Mouse (Mus musculus): Measurements from ENCODE around the gene Pfkfb4.

Gene Pfkfb4

GRCm38 (mm10) chr9:108991428-108992084 is at the start of gene Pfkfb4:
TSS of gene Pfkfb4 (plus strand) at chr9:108991778.
- in situ Hi-C loops (cut with MboI, MseI), result no loop called here

DNA sequence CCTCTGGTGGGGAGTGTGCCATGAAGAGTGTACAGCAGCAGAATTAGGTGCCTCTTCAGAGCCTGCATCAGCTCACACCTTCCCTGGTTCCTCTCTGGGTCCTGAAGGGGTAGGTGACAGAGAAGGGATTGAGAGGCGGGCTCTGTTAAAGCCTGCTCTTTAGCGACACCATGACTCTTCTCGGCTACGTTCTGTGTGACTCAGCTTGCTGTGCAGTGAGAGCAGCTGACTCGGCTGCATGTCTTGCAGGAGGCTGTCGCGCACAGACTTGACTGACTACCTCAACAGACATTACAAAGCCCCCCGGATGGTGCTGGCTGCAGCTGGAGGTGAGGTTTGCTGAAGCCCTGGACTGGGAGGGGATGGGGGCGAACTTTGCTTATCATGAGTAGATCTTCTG is 46.5 kb upstream of the Pfkfb4 start:
- in situ Hi-C loops (cut with MboI, MseI), result no loop called here

DNA sequence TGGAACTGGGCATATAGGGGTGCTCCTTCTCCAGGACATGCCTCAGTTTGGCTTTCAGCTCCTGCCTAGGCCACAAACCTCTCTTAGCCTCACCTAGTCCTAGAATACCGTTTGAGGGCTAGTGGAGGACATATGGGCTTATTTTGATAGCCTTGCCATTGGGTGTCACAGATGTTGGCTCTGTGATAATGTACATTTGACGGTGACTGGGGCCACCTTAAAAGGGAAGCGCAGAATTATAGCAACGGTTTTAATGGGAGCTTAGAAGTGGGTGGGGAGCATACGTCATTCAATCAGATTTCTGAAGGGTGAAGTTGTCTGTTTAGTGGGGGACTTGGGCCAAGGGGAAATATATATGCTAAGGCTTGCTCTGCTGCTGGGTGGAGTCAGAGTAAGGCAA is 46.0 kb upstream of the Pfkfb4 start:
- in situ Hi-C loops (cut with MboI, MseI), result no loop called here

DNA sequence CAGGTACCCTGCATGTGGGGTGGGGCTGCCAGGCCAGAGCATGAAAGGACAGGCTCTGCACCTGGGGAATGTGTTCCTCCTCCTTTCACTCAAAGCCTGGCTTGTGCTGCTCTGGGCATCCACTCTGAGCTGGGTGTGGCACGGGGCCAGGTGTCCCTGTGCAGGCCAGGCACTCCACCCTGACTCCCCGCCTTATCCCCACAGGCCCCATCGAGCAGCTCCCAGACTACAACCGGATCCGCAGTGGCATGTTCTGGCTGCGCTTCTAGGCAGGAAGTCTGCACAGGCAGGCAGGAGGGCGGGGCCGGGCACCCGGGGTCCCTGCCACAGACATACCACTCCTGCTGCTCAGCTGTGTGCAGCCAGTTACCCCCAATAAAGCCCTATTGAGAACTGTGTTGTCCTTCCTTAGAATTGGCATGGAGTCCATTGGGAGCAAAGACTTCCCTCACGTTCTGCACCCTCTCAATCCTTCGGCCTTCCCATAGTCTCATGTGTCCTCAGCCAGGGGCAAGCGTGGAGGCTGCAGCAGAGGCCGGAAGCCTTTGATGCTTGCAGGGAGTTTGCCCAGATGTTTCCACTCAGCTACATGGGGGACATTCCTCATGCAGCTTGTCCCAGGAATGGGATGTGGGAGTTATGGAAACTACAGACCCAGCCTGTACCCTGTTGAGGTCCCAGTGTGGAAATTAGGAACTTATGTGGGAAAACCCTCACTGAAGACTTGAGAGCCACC is 42.2 kb upstream of the Pfkfb4 start:
- in situ Hi-C loops (cut with MboI, MseI), result no loop called here

- in situ Hi-C loops (cut with MboI, MseI), result no loop called here
Measured at GRCm38 (mm10) chr9:108949967-108950728, 41.4 kb upstream of the Pfkfb4 start.

GRCm38 (mm10) chr9:108953081-108953636 is 38.4 kb upstream of the Pfkfb4 start, which contains the start of gene Col7a1:
TSS of gene Col7a1 (plus strand) at chr9:108953586.
- in situ Hi-C loops (cut with MboI, MseI), result no loop called here

- in situ Hi-C loops (cut with MboI, MseI), result no loop called here
Measured at GRCm38 (mm10) chr9:108955241-108955640, 36.3 kb upstream of the Pfkfb4 start.

DNA sequence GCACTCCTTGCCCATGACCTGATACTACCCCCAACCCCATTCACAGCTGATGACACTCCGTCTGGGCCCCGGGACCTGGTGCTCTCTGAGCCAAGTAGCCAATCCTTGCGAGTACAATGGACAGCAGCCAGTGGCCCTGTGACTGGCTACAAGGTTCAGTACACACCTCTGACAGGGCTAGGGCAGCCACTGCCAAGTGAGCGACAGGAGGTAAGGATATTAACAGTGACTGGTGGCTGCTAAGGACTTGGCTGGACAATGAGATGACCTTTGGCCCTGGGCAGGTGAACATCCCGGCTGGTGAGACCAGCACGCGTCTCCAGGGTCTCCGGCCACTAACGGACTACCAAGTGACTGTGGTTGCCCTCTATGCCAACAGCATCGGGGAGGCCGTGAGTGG is 35.7 kb upstream of the Pfkfb4 start:
- in situ Hi-C loops (cut with MboI, MseI), result no loop called here

DNA sequence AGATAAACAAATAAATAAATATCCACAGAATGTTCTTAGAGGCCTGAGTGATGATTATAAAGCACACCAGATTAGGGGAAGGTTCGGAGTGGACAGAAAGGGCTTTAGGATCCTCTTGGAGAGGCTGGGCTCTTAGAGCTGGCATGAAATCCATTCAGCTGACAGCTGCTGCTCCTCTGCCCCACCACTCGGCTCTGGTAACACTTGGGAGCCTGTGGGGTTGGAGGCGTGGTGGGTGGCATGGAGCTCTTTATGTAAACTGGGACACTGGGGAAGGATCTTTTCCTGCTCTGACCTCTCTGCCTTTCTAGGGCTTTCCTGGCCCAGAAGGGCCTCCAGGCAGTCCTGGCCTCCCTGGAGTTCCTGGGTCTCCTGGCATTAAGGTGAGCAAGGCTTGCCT is 28.0 kb upstream of the Pfkfb4 start:
- in situ Hi-C loops (cut with MboI, MseI), result no loop called here

- in situ Hi-C loops (cut with MboI, MseI), result no loop called here
Measured at GRCm38 (mm10) chr9:108964338-108964737, 27.2 kb upstream of the Pfkfb4 start.

DNA sequence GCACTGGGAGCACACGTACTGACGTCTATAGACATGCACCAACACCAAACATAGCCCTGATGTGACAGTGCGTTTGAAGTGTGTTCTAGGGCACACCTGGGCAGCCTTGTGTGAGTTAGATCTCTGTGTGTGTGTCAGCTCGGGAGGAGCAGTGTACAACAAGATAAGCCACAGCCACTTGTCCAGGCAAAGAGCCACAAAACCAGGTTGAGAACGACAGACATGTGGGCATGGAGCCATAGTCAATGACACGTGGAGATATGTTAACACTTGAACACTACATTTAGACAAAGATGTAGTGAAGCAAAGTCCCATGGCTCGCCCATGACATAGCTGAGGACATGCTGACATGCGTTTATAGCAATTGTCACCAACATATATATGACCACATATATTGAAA is 21.0 kb upstream of the Pfkfb4 start:
- in situ Hi-C loops (cut with MboI, MseI), result no loop called here

DNA sequence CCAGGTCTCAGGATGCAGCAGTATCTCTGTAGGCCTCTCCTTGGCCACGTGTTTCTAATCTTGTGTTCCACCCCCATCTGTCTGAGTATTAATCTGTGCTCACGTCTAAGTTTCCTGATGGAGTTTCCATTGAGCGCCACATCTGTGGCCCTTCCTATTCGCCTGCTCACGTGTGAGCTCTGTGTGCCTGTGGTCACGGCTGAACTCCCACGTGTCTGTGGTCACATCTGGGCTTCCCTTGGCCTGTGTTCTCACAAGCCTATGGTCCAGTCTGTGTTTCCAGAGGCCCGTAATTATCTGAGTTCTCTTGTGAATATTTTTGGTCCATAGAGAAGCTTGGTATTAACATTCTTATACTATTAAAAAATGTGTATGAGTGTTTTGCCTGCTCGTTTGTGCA is 15.1 kb upstream of the Pfkfb4 start:
- in situ Hi-C loops (cut with MboI, MseI), result no loop called here

DNA sequence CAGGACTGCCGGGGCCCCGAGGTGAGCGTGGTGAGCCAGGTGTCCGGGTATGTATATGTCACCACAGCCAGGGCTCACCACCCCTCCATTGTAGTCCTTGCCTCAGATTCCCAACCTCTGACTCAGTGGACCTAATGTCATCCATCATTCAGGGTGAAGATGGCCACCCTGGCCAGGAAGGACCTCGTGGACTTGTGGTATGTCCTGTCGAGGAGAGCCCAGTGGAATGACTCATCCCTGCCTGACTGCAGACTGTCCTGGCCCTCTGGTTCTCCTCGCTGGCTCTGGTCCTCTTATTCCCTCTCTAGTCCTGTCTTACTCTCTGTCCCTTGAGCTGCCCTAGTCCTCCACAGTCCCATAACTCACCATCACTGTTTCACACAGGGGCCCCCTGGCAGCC is 13.6 kb upstream of the Pfkfb4 start:
- in situ Hi-C loops (cut with MboI, MseI), result no loop called here

- in situ Hi-C loops (cut with MboI, MseI), result no loop called here
Measured at GRCm38 (mm10) chr9:108982498-108982897, 9.1 kb upstream of the Pfkfb4 start.

DNA sequence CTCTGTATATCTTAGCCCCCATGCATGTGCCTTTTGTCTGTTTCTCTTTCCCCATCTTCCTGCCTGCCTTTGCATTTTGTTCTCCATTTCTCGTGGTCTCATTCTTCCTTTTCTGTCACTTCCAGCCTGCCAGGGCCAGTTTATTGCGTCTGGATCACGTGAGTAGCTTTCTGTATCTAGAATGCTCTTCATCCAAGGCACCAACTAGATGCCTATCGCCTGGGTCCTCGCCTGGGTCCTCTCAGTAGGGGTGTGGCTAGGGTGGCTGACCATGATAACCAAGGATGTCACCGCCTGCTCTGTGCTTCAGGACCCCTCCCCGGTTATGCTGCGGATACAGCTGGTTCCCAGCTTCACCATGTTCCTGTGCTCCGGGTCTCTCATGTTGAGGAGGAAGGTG is 8.4 kb upstream of the Pfkfb4 start:
- in situ Hi-C loops (cut with MboI, MseI), result no loop called here

- in situ Hi-C loops (cut with MboI, MseI), result no loop called here
Measured at GRCm38 (mm10) chr9:108985710-108986109, 5.9 kb upstream of the Pfkfb4 start, which contains the start of gene Ucn2. TSS of gene Ucn2 (plus strand) at chr9:108986010.

DNA sequence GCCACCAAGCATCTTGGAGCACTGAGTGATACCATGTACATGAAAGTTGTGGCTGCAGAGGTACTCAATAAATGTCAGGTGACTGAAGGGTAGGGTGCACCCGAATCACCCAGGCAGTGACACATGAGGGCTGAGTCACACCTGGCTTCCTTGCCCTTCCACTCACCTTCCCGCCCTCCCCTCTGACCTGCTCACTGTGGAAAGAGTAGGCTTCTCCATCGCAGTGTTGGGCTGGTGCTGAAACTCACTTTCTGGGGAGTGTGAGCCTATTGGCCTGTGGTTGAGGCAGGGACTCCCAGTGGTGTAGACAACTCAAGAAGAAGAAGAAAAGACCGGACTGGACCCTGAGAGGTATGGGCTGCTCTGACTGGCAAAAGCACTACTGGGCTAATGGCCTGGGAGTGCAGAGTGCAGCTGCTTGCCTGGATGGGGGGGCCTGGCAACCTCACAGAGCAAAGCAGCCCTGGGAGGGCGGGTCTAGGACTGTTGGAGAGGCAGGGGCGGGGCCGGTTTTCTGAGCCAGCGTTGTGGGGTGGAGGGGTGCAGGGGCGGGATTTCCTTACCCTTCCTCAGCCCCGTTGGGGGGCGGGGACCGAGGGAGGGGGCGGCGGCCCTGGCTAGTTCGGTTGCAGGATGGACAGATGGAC is 3.8 kb upstream of the Pfkfb4 start:
- in situ Hi-C loops (cut with MboI, MseI), result no loop called here

GRCm38 (mm10) chr9:108989802-108990461 is 1.6 kb upstream of the Pfkfb4 start:
- in situ Hi-C loops (cut with MboI, MseI), result no loop called here

- in situ Hi-C loops (cut with MboI, MseI), result no loop called here
Measured at GRCm38 (mm10) chr9:108990462-108990820, 1.1 kb upstream of the Pfkfb4 start.

- in situ Hi-C loops (cut with MboI, MseI), result no loop called here
Measured at GRCm38 (mm10) chr9:108992085-108992469, 499 bp downstream of the Pfkfb4 start.

DNA sequence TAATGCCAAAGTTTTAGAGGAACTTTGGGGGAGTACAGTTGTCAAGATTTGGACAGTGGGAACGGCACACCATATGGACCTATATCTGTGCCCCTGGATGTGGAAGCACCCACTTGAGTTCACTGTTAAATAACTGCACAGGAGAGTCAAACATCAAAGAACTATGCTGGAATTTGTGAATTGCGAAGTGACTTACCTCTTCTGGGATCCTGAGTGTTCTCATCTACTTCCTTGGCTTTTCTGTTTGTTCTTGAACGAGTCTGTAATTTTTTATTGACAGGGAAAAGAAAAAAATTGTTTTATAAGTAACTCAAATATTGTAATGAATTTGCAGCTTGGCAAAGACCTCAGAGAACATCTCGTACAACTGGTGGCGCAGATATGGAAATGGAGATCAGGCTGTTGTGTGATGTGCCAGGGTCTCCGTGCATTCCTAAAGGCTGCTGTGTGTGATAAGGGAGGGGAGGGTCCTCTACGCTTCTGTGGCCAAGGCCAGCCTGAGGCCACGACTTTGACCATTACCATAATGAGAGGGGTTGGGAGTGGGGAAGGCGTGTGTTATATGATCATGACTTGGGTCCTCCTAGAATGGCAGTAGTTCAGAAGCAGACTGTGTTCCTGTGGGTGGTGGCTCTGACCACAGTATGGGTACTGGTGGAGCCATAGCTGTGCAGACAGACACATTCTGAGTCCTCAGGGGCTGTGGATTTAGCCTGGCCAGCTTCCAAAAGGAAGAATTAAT is 1.2 kb downstream of the Pfkfb4 start:
- in situ Hi-C loops (cut with MboI, MseI), result no loop called here
